Mouse (Mus musculus) right cerebral cortex, postnatal 10 days (tissue): ENCODE results near the gene Mgll.

Experiments
- DNase-seq, 2 experiments: peaks; one replicate each; pipeline ENCODE4 v3.0.0; 2021; ENCODE audit warnings: low spot score in 2 of 2

Mgll gene

DNA sequence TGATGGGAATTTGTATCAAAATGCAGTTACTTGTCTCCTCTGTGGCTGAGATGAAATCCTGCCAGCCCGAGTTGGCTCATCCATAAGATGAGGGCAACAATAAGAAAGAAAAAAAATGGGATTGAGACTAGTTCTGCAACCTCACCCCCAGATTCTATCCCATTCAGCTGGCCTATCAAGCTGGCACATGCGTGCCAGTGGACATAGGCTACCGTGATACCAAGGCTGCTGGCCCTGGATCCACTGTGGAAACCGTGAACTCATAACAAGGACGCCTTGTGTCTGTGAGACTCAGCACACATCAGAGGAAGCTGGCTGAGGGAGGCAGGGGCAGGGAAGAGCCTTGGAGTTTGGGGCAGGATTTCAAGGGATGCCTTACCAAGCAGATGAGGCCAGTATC is 46.8 kb downstream of the Mgll start:
- DNase-seq = no peak

DNA sequence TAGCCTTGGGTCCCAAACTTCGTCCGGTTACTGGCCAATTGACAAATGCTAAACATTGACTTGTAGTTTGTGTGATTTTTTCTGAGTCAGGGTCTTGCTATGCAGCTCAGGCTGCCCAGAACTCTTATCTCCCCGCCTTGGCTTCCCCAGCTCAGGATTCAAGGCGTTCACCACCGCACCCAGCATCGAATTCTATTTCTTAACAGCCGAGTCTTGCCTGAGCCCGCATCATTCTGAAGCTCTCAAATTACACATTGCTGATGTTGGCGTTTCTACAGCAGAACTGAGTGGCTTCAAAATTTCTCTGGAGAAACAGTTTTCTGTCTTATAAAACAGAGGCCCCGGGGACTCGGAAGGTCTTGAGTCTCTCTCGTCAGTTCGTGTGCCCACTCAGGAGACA is 47.8 kb downstream of the Mgll start:
- peak in 1 of 2 experiments; percentile 29 for DNase-seq

DNA sequence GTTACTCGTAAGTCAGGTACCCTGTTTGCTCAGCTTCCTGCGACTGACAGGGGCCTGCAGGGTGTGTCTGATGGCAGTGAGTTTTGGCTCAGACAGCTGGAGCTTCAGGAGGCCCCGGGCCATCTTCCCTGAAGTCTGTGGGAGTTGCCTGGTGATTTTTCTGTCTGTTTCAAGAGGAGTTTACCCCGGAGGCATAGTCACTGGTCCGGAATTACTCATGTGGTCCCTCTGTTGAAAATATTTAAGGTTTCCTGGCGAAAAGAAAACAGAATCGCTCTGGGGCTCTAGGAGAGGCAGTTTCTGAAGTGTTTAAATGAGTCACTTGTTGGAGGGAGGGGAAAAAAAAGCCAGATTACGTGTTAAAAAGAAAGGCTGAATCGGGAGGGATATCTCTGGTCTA is 49.8 kb downstream of the Mgll start:
- DNase-seq = no peak

DNA sequence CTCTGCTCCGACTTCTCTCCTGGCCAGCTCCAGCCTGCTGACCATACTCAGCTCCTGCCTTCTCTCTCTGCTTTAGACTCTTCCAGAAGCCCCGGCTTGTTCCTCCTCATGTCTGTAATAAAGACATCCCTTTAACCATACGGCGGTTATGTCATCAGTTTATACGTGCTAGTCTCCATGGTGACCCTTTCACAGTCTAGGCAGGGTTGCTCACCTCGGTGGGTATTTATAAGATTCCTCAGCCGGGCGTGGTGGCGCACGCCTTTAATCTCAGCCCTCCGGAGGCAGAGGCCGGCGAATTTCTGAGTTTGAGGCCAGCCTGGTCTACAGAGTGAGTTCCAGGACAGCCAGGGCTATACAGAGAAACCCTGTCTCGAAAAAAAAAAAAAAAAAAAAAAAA is 51.1 kb downstream of the Mgll start:
- no peak for DNase-seq

DNA sequence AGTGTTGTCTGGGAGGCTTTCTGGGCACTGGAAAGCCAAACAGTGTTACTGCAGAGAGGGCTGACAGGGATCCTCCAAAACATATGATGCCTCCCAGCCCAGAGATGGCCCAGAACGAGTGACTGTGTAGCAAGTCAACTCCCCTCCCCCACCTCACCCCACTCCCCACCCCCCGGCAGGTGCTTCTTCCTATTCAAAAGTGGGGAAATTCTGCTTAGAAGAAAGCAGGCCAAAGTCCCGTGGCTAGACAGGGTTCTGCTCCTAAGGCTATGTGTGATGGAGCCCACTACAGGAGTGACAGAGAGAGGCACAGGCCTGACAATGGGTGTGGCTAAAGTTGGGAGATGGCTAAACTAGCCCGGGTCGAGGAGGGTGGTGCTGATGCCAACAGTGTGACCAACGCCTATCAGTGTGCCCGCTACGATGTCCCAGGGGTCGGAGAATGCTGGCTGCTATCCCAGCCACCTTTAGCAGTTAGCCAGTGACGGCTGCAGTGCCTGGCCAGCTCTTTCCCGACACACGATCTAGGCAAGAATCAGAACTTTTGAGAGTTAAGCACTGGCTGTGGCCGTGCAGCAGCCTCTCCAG is 52.2 kb downstream of the Mgll start:
- DNase-seq = no peak

DNA sequence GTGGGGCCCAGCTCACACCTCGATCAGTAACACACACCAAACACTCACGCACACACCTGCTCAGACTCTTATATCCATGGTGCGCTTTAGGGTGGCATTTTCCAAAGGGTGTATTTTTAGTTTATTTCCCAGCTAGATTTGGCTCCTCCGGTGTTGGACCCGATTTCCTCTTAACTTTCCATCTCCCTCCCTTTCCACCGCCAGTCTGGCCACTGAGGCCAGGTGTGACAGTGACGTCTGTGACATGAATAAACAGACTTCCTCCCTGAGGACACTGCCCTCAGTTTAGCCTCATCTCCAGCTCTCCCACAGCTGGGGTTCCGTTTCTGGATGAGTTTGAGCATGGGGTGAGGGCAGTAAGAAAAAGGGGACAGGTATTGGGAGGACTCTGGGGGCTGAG is 52.8 kb downstream of the Mgll start:
- no peak for DNase-seq

DNA sequence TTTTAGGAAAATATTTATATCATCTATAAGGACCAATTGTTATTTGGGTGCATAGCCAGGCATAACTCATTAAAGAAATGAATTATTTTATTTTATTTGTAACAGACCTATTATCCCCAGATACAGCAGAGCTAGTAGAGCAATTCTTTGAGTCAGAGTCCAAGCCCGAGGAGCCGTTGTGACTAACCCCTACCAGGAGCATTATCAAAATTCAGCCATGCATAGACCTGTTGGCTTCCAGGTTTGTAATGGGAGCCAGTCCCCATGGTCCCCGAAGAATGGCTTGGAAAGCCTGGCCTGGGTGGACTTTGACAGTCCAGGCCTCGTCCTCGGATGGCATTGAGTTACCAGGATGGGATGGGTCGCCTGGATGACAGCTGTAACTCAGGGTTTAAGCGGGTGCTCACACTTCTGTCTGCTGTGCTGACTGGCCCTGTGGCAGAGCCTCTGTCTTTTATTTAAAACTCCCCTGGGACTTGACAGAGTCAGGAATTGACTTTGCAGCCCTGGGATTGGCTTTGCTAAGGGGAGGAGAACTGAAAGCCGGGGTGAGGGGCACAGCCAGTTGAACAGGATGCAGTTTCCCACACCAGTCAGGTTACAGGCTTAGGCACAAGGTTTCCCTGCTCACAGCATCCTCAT is 54.0 kb downstream of the Mgll start:
- DNase-seq = no peak

DNA sequence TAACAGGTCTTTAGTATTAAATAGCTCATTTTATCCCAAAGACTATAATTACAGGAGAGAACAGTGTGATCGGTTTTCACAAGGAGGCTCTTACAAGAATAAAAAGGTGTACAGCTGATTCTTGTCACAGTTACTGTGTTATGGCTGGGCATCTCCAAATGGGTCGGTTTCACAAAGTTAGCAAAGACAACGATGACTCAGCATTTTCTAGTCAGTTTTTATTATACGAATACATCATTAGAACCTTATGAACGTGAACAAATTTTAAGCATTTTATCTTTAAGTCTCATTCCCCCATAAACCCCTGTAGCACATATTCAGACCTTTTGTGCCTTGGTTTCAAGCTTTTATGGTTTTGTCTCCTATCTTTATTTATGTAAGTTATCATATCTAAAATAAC is 55.5 kb downstream of the Mgll start:
- DNase-seq = no peak

DNA sequence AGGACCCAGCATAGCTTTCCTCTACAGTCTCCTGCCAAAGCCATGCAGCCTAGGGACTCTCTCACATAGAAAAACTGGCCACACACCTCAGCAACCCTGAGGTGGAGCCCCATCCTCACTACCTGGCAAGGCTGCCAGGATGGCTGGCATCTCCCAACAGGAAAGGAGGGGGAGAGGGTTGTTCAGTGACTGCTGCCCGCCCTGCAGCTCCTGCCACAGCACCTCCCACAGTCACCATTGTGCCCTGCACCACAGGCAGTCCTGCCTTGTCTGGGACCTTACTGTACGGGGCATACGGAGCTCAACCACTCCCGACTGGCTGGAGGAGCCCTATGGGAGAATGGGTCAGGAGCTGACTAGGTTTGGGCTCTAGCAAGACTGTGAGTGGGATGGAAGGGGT is 57.7 kb downstream of the Mgll start:
- no peak for DNase-seq

DNA sequence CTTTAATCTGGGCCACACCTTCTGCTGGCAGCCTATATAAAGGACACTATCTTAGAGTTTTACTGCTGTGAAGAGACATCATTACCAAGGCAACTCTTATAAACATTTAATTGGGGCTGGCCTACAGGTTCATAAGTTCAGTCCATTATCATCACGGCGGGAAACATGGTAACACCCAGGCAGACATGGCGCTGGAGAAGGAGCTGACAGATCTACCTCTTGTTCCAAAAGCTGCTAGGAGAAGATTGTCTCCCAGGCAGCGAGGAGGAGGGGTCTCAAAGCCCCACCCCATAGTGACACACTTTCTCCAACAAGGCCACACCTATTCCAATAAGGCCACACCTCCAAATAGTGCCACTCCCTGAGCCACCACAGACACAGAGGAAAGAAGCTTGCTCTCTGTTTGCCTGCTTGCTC is 58.8 kb downstream of the Mgll start:
- DNase-seq = no peak

DNA sequence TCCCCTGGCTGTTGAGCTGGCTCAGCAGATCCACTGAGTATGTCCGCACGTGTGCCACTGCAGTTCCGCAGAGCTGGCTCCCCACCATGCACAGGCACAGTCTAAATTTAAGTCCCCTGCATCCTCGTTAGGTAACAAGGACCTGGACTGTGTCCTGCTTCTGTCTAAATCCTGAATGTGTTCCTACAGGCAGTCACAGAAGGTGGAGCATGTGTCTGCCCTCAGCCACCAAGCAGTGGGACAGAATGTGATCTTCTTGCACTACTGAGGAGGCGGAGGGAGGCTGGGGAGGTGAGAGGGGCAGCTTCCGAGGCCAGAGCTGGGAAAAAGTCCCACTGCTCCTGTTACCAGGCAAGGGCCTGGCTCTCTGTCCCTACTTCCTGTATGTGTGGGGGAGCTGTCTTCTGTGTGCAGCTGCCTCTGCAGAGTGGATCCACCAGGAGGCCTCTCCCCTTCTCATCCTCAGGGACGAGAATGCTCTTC is 60.5 kb downstream of the Mgll start:
- DNase-seq = no peak

DNA sequence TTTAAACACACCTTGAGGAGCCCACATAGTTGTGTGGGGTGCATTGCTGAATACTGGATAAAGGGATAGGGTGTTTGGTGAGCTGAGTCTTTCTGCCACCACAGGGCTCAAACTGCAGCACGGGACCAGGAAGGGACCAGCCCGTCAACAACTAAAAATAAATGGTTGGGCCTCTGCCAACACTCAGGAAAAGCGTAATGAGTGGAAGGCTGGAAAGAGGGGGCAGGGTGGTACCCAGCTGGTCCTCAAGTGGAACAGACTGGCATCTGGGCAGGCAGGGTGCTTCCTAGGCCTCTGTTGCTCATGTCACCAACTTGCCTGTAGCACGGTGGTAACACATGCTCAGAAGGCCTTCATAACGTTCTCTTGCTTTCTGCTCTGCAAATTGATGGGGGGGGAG is 61.1 kb downstream of the Mgll start:
- peak in 1 of 2 experiments; percentile 67 for DNase-seq

DNA sequence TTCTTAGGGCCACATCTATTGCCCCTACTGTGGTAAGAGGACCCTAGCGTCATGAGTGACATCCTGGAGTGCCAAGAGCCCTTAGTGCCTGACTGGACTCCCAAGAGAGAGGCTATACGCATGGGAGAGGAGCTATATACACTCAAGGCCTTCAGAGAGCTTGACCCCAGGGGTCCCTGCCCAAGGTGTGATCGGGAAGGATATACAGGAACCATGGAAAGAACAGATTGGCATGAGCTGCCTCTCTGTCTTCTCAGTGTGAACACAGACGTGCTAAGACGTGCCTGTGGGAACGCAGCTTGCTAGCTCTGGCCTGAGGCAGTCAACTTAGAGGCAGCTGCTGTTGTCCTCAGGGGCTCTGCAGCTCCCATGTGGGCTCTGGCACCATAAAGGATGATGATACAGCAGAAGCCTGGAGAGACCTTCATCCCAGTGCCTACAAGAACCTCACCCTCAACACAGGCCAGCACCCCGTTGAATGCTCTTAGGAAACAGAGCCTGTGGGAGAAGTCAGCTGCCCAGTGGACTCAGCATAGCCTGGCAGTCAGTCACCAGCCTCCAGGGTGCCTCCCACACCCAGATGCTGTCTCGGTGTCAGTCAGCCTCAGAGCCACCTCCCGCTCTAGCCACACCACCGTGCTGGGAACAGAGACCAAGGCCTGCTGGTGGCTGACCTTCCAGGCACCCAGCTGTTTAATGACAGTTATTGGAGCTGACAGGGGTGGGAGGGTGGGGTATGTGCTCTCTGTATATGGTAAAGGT is 61.8 kb downstream of the Mgll start:
- no peak for DNase-seq

DNA sequence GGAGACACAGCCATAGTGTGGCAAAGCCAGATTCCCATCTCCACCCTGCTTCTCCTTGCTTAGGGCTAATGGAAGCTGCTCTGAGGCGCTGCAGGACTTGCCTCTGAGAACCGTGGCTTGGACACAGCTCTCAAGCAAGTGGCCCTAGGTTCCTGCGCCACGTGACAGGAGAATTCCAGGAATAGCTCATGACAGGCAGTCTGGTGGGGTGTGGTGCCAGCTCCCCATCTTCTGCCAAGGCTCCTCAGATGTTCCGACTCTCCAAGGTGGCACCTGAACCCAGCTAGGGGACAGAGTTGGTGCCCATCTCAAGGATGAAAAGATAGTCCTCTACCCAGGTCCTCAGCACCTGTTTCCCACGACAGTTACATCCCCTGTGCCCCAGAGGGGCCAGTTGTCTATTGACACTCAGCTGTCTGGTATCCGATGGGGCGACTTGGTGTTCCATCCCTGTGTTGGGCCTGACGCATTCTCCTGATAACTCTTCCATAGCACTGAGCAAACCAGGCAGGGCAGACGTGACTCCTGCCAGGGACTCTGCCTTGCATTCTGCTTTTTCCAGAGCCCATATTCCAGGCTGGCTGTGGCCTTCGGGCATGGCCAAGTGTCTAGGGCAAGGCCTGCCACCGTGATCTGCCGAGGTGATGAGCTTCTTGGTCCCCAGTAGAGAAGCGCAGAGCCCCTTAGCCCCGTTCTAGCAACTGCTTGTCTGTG is 62.7 kb downstream of the Mgll start:
- DNase-seq = peak in 1 of 2 experiments; percentile 56

DNA sequence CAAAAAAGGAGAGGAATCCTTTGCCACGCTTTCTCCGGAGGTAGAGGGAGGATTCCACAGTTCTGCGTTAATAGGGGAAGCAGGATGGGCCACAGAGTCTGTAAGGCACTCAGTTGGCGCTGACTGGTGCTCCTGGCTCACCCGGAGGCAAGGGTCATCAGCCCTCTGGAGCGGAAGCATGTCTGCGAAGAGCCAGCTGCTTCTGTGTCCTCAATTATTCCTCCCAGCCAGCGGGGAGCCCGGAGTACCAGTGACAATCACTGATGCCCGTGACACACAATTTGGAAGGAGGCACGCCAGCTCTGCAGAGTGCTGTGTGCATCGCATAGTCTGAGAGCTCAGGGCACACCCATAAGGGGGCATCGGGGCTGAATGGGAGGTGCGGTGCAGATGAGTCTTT is 63.3 kb downstream of the Mgll start:
- peak; percentile 60 to 61 for DNase-seq

DNA sequence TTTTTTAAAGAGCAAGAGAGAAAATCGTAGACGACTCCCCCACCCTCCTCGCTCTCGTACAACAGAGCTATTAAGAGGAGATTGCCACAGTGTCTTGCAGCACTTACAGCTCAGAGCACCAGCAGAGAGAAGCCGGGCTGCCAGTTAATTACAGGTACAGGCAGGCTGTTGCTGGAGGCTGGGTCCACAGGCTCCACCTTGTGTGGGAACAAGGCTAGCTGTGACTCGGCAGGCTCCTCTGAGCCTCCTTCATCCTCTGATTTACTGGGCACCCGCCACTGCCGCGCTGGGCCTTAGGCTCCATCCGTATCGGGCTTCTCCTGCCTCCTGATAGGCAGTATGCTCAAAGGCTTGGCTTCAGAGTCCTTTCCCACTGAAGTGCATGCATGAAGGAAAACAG is 64.0 kb downstream of the Mgll start:
- no peak for DNase-seq

DNA sequence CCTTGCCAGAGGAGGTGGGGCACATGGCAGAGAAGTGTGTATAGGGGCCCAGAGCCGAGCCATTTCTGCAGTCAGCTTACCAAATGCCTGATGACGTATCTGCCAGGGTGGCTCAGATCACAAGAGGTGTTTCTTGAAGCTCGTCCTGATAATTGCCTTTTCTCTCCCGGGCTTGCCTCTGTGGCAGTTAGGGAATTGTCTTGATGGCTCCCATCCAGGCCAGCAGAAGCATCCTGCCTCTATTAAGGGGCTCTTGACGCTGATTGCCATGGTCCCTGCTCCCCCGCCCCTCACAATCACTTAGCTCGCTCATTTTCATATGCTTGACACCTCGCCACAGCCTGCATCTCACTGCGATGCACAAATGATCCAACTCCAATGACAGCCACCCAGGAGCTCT is 67.1 kb downstream of the Mgll start:
- DNase-seq = no peak

DNA sequence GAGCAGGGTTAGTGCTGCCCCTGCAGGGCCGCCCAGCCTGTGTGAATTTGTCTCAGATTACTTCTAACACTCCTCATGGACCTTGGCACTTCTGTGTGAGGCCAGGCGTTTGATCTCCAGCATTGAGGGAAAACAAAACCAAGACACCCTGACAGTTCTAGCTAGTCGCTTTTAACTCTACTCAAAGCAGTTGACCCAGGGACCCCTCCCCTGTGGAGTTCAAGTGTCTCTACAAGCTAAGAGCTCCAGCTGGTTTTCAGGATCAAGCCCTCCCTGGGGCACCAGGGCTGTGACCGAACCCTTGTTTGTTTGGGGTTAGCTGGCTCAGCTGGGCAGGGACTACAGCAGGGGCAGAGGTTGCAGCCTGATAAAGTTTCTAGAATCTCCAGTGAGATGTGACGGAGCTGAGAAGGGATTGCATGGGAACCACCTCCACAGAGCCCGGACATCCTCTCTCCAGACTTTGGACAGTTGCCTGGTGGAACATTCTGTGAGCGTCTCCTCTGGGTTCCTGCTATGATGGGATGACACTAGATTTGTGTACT is 68.0 kb downstream of the Mgll start:
- no peak for DNase-seq

DNA sequence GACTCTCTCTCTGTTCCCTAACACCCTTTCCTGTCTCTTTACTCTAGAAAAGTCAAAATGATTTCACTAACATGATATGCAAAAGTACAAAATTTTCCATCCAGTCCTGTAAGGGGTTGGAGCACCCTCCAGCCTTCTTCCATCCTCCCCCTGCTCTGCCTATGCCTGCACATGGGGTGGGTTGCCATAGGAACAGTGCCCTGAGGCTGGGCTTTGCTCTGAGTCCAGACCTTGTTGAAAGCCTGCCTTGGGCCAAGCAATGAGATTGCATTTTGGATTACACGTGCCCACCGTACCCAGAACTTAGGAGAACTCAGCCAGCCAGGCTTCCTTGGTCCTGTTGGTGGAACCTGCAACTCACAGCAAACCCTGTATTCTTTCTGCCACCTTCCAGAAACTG is 69.0 kb downstream of the Mgll start:
- peak; percentile 65 to 71 for DNase-seq

DNA sequence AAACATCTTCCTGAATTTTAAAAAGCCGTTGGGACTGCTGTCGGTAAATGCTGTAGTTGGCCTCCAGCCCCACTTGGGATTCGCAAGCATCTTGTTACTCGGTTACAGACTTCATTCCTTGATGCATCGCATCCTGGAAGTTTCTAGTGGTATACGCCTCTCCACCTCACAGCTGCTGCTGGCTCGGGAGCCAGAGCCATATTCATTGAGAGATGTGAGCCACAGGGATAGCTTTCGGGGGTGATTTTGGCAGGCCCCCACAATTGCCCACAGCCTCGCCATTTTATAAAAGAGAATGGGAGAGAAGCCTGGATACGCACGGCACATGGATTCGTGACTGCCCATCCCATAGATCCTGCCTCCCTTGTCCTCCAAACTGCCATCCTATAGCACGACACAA is 69.7 kb downstream of the Mgll start:
- peak; percentile 49 to 64 for DNase-seq

DNA sequence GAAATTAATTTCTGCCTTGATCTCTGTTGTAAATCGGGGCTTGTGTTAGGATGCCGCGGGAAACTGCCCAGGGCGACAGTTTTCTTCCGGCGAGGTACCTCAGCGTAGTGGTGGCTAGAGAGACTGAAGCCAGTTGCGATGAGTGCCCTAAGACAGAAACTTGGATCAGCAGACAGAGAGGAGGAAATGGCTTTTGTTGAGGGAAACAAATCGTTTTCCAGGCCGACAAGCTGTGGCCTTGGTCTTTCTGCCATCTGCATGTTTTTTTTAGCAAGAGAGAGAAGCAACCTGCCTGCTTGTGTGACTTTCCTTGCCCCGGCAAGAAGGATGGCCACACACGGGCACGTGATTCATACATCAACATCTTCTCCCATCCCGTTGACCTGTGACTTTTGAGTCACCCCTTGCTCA is 70.4 kb downstream of the Mgll start:
- no peak for DNase-seq

DNA sequence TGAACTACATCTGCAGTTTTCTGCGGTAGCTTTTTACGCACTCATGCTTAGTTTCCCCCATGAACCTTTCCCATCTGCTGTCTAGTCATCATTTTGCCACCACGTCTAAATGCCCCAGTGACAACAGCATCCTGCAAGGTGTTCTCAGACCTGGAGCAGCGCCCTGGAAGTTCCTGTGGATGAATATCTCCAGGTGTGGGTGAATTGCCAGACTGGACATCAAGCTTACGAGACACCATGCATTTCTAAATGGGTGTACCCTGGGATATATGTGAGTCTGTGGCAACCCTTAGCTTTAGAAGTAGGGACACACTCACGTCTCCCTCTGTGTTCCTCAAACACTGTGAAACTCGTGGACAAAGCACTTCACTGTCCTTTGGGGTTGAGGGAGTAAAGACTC is 76.0 kb downstream of the Mgll start:
- no peak for DNase-seq
